Mouse (Mus musculus): ENCODE measurements around the gene Smchd1.

GRCm38 (mm10) chr17:71301413-71301812 lies 173.7 kb downstream of the Smchd1 start:
- no peak for TF ChIP-seq CTCF (IDR thresholded peaks at IDR 0.05; ENCODE audit: borderline replicate concordance, control insufficient read depth, extremely low read depth, insufficient read depth, low read length, poor library complexity)
- no peak for TF ChIP-seq POLR2A (IDR thresholded peaks at IDR 0.05; ENCODE audit: control insufficient read depth, extremely low read depth, insufficient read depth, low read length, poor library complexity)

Data from thymus, adult 2 months (tissue).